Mouse (Mus musculus) forebrain, postnatal 0 days (tissue): ENCODE results near the gene Sgsm1. TPM values are rescaled to one million over a fixed set of nuclear protein-coding genes. Genes with fewer than 3 reads are reported as not detected.

Experiments used
- ATAC-seq: fragments of 200-750 bp; cut with Nextera tagmentation; 2 replicates; pipeline ENCODE4 v1.8.0; 2017; ENCODE audit warnings: mild to moderate bottlenecking, moderate library complexity
- DNase-seq: peaks from one replicate; pipeline ENCODE4 v3.0.0-alpha.2; 2015
- H3K27ac ChIP-seq: fragments of 300-500 bp; sonication (generic); 2 replicates; pipeline ENCODE4 v1.5.1; 2014; ENCODE audit warnings: low read depth, mild to moderate bottlenecking, antibody characterized with exemption, low read length, moderate library complexity, mixed read lengths
- H3K27me3 ChIP-seq: fragments of 300-500 bp; sonication (generic); 2 replicates; pipeline ENCODE4 v1.6.1; 2014; ENCODE audit warnings: mild to moderate bottlenecking, low read length, mixed read lengths; ENCODE audit not compliant: insufficient read depth
- H3K36me3 ChIP-seq: fragments of 300-500 bp; sonication (generic); 2 replicates; pipeline ENCODE4 v1.6.1; 2014; ENCODE audit warnings: mild to moderate bottlenecking, moderate library complexity; ENCODE audit not compliant: insufficient read depth
- H3K4me1 ChIP-seq: fragments of 300-500 bp; sonication (generic); 2 replicates; pipeline ENCODE4 v1.6.1; 2014; ENCODE audit warnings: antibody characterized with exemption; ENCODE audit not compliant: insufficient read depth
- H3K4me2 ChIP-seq: fragments of 300-500 bp; sonication (generic); 2 replicates; pipeline ENCODE4 v1.6.1; 2014; ENCODE audit warnings: low read depth, mild to moderate bottlenecking, moderate library complexity
- H3K4me3 ChIP-seq: fragments of 300-500 bp; sonication (generic); 2 replicates; pipeline ENCODE4 v1.5.1; 2014; ENCODE audit warnings: low read depth, low read length, mixed read lengths
- H3K9ac ChIP-seq: fragments of 300-500 bp; sonication (generic); 2 replicates; pipeline ENCODE4 v1.6.1; 2014; ENCODE audit warnings: mild to moderate bottlenecking
- H3K9me3 ChIP-seq: fragments of 300-500 bp; sonication (generic); 2 replicates; pipeline ENCODE4 v1.6.1; 2016; ENCODE audit warnings: low read length
- CTCF ChIP-seq: sonication (generic); IDR thresholded peaks from 2 replicates; pipeline ENCODE4 v1.5.1; 2016; ENCODE audit warnings: antibody characterized with exemption, control low read depth, low read depth
- WGBS: fragments of 180-500 bp; shearing (Covaris S2); extraction: QIAGEN DNeasy Blood & Tissue Kit; methylation state at CpG from one replicate; pipeline ENCODE4 v1.1.7; 2014; 5-methylcytosine and 5-hydroxymethylcytosine counted together
- polyA plus RNA-seq: library from polyadenylated mRNA; unstranded; fragments of >200 nt; fragmentation: Nextera tagmentation; extraction: Ambion mirVana; gene quantifications from 2 replicates; pipeline ENCODE4 v1.2.1, GENCODE M21; 2015
- total RNA-seq: library from RNA; depleted of rRNA; stranded (reverse); fragments of >200 nt; gene quantifications from 2 replicates; pipeline ENCODE4 v1.2.3, GENCODE M21; 2014

The Sgsm1 gene
- total and polyA plus RNA-seq, 2 experiments from 2014 or later = 16.5 to 48.7 TPM

DNA sequence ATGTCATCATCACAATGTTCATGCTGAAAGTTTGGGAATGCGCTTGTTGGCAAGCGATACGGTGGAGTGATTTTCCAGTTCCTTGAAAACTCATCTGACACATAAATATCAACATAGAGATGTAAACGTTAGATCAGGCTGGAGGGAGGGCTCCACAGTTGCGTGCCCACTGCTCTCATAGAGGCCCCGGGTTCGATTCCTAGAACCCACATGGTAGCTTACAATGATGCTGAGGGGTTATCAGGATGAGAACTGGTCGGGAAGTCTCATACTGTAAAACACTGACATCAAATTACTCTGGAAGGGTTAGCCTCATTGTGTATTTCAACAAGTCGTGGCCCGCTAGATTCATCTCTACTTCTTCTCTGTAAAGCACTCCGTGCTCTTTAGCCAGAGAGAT, 24.5 kb downstream of the Sgsm1 start:
- no peak overlapping the region for H3K4me2 ChIP-seq
- no peak for TF ChIP-seq CTCF
- H3K36me3 ChIP-seq = peaks cover 41% of the 10 kb centered on the region
- no peaks in the 10 kb centered on the region for H3K4me1 ChIP-seq
- H3K4me3 ChIP-seq = no peak overlapping the region
- DNase-seq = no peak
- ATAC-seq = no peak
- no peak overlapping the region for H3K9ac ChIP-seq
- H3K9me3 ChIP-seq = no peaks in the 10 kb centered on the region
- H3K27me3 ChIP-seq = 0 out of 2 replicates have a peak, but pooled peaks cover 5% of the 10 kb centered on the region
- WGBS = 76% methylated on average over 11 of the region's 11 CpGs
- H3K27ac ChIP-seq = no peak overlapping the region

DNA sequence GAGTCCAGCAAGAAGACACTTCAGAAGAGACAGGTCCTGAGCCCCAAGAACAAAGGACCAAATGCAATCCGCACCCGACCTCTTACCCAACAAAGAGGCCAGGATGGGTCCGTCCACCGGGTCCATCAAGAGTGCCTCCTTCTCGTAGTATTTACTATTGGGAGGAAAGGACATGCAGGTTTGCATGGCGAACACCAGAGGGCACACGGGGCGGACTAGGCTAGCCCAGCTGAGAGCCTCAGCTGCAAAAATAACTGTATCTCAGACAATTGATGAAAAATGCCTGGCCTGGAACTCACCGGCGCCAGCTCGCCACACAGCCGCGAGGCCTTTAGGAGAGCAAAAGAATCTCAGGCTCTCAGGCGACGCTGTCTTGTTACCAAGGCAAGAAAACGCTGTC, 25.0 kb downstream of the Sgsm1 start:
- DNase-seq (no peak), ATAC-seq (peak; percentile 36)
- Histone ChIP-seq H3K9ac (no peak overlapping the region), H3K4me2 (no peak overlapping the region), H3K4me1 (no peaks in the 10 kb centered on the region), H3K9me3 (no peaks in the 10 kb centered on the region), H3K36me3 (peaks cover 46% of the 10 kb centered on the region), H3K27ac (no peak overlapping the region), H3K27me3 (0 out of 2 replicates have a peak, but pooled peaks cover 5% of the 10 kb centered on the region), H3K4me3 (no peak overlapping the region)
- WGBS = 58% methylated on average over 16 of the region's 16 CpGs
- peak; percentile 52 for TF ChIP-seq CTCF

GRCm38 (mm10) chr5:113283726-113284125, 26.9 kb downstream of the Sgsm1 start:
- ATAC-seq = no peak

GRCm38 (mm10) chr5:113281557-113281956, 29.0 kb downstream of the Sgsm1 start:
- DNase-seq (no peak), ATAC-seq (no peak)
- Histone ChIP-seq H3K27ac (no peak overlapping the region), H3K9ac (no peak overlapping the region), H3K27me3 (no peaks in the 10 kb centered on the region), H3K4me3 (no peak overlapping the region), H3K36me3 (peaks cover 83% of the 10 kb centered on the region), H3K4me1 (no peaks in the 10 kb centered on the region), H3K4me2 (no peak overlapping the region), H3K9me3 (no peaks in the 10 kb centered on the region)
- 86% methylated on average over 7 of the region's 7 CpGs for WGBS
- TF ChIP-seq CTCF = no peak

More at GRCm38 (mm10) chr5:113283726-113284125, 26.9 kb downstream of the Sgsm1 start:
- Histone ChIP-seq H3K4me1 (no peaks in the 10 kb centered on the region), H3K9me3 (no peaks in the 10 kb centered on the region), H3K4me2 (no peak overlapping the region), H3K36me3 (peaks cover 63% of the 10 kb centered on the region), H3K27me3 (0 out of 2 replicates have a peak, but pooled peaks cover 5% of the 10 kb centered on the region), H3K4me3 (no peak overlapping the region), H3K27ac (no peak overlapping the region), H3K9ac (no peak overlapping the region)
- 78% methylated on average over 2 of the region's 2 CpGs for WGBS
- no peak for DNase-seq
- no peak for TF ChIP-seq CTCF

- H3K4me2 ChIP-seq = no peak overlapping the region
- H3K27ac ChIP-seq = no peak overlapping the region
- whole genome bisulfite sequencing = 31% methylated on average over 15 of the region's 15 CpGs
- H3K9me3 ChIP-seq = no peaks in the 10 kb centered on the region
- TF ChIP-seq CTCF = no peak
- H3K36me3 ChIP-seq = peaks cover 86% of the 10 kb centered on the region
- DNase-seq = no peak
- no peak overlapping the region for H3K9ac ChIP-seq
- H3K4me3 ChIP-seq = no peak overlapping the region
- peak; percentile 70 for ATAC-seq
- no peaks in the 10 kb centered on the region for H3K4me1 ChIP-seq
- no peaks in the 10 kb centered on the region for H3K27me3 ChIP-seq
Measured at GRCm38 (mm10) chr5:113280138-113280856, 30.3 kb downstream of the Sgsm1 start.

- Histone ChIP-seq H3K4me2 (no peak overlapping the region), H3K4me3 (no peak overlapping the region), H3K27ac (no peak overlapping the region), H3K9me3 (no peaks in the 10 kb centered on the region), H3K9ac (no peak overlapping the region), H3K36me3 (peaks cover 79% of the 10 kb centered on the region), H3K4me1 (no peaks in the 10 kb centered on the region), H3K27me3 (no peaks in the 10 kb centered on the region)
- TF ChIP-seq CTCF = no peak
- ATAC-seq (no peak), DNase-seq (no peak)
- whole genome bisulfite sequencing = 72% methylated on average over 10 of the region's 10 CpGs
Measured at GRCm38 (mm10) chr5:113275839-113276238, 34.7 kb downstream of the Sgsm1 start.

DNA sequence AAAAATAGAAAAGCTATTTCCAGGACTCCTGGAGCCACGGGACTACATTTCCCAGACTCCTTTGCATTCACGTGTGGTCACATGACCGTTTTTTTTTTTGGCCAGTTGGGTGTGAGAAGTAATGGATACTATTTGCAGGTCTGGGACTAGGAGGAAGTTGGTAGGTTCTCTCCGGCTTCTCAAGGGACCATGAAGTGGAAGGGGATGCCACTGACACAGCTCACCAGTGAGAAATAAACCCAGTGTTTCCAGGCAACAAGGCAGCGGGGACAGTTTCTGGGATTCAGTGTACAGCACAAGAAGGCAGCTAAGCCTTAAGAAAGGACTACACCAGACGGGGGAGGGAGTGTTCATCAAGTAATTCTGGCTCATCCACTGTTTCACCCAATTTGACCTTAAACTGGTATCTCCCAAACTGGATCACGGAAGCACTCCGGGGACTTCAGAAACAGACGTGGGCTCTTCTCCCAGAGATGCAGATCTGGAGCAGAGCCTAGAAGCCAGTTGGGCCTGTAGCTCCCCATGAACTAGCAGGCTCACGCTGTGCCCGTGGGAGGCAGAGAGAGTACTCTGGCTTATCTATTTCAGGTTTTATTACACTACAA, 39.3 kb downstream of the Sgsm1 start:
- ATAC-seq (peak; percentile 70), DNase-seq (peak; percentile 73)
- no peaks in the 10 kb centered on the region for H3K27me3 ChIP-seq
- H3K4me2 ChIP-seq = no peak overlapping the region
- 62% methylated on average over 11 of the region's 11 CpGs for WGBS
- H3K36me3 ChIP-seq = peaks cover 48% of the 10 kb centered on the region
- no peaks in the 10 kb centered on the region for H3K9me3 ChIP-seq
- H3K9ac ChIP-seq = no peak overlapping the region
- no peak overlapping the region for H3K4me3 ChIP-seq
- TF ChIP-seq CTCF = no peak
- peak overlapping the region; percentile 2; the same call in 1 of the 2 replicates for H3K27ac ChIP-seq
- no peaks in the 10 kb centered on the region for H3K4me1 ChIP-seq
